Mouse (Mus musculus): ENCODE measurements around the gene Rnpepl1. TPM values are rescaled to one million over a fixed set of nuclear protein-coding genes. Genes with fewer than 3 reads are reported as not detected.

Gene Rnpepl1
- polyA plus RNA-seq, 1 experiment from 2014 or later: 20.5 TPM

DNA sequence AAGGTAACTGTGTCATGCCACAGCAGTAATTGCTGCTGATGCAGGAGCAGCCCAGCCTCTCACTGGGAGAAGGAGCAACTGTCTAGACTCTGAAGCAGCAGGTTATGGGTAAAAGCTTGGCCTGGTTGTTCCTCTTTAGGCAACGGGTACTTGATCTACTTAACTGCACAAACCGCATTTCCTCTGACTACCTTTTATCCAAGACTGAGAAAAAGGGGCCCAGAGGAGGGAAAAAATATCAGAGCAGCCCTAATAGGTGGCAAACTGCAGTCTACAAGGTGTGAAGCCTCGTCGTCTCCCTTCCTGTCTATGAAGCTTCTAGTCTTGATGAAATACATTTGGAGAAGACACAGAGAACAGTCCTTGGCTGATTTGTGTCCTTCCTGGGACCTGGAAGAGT, 23.0 kb downstream of the Rnpepl1 start:
- 83% methylated on average over 4 of the region's 4 CpGs for WGBS
- H3K4me3 ChIP-seq: peak overlapping the region; percentile 71
- peaks cover 5% of the 10 kb centered on the region; the same call in 1 of the 2 replicates for H3K27me3 ChIP-seq
- peak overlapping the region; percentile 79 for H3K4me2 ChIP-seq
- ATAC-seq: no peak
- peaks cover 11% of the 10 kb centered on the region for H3K36me3 ChIP-seq (ENCODE audit: poor library complexity, severe bottlenecking)
- H3K9ac ChIP-seq: peak overlapping the region; percentile 82
- H3K4me1 ChIP-seq: peaks cover 29% of the 10 kb centered on the region
- no peaks in the 10 kb centered on the region for H3K9me3 ChIP-seq (replicated peaks)
- H3K27ac ChIP-seq: peak overlapping the region; percentile 95

DNA sequence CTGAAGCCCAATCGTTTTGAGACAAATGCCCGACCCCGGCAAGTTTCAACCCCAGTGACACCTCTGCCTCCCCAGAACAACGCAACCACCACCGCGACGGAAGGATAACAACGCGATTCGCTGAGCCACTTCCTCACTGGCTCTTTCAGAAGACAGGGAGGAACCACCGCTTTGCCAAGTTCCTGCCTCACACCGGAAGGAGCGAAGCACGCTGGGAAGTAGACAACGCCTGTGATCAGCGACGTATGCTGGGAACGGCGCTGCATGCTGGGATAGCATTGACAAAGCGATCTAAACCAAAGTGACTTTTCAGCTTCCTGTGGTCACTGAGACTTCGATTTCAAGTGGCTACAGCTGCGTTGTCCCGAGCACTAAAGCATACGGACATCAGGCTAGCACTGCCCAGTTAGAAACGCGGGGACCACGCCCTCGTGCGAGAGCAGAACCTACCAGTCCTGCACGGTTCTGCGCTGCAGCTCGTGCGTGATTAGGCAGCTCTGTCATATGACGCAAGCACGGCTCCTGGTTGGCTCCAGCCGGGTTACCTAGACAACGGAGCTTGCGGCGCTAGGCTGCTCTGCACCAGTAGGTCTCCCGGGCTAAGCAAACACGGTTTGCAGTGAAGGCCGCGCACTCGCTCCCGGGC, 23.7 kb downstream of the Rnpepl1 start, which contains the start of gene Capn10:
TSS of gene Capn10 (plus strand) at position 195 of the 646 bp plus-strand sequence.
- H3K4me3 ChIP-seq: peak within 1 kb of the TSS; percentile 71
- peaks cover 4% of the 10 kb centered on the region; the same call in 1 of the 2 replicates for H3K27me3 ChIP-seq
- peak within 1 kb of the TSS; percentile 82 for H3K9ac ChIP-seq
- no peaks in the 10 kb centered on the region for H3K9me3 ChIP-seq (replicated peaks)
- peaks cover 29% of the 10 kb centered on the region for H3K4me1 ChIP-seq
- peaks cover 18% of the 10 kb centered on the region for H3K36me3 ChIP-seq (ENCODE audit: poor library complexity, severe bottlenecking)
- peak; percentile 100 for ATAC-seq
- WGBS: under 1% methylated on average over 45 of the region's 45 CpGs
- H3K27ac ChIP-seq: peak within 1 kb of the TSS; percentile 95
- H3K4me2 ChIP-seq: peak within 1 kb of the TSS; percentile 79

DNA sequence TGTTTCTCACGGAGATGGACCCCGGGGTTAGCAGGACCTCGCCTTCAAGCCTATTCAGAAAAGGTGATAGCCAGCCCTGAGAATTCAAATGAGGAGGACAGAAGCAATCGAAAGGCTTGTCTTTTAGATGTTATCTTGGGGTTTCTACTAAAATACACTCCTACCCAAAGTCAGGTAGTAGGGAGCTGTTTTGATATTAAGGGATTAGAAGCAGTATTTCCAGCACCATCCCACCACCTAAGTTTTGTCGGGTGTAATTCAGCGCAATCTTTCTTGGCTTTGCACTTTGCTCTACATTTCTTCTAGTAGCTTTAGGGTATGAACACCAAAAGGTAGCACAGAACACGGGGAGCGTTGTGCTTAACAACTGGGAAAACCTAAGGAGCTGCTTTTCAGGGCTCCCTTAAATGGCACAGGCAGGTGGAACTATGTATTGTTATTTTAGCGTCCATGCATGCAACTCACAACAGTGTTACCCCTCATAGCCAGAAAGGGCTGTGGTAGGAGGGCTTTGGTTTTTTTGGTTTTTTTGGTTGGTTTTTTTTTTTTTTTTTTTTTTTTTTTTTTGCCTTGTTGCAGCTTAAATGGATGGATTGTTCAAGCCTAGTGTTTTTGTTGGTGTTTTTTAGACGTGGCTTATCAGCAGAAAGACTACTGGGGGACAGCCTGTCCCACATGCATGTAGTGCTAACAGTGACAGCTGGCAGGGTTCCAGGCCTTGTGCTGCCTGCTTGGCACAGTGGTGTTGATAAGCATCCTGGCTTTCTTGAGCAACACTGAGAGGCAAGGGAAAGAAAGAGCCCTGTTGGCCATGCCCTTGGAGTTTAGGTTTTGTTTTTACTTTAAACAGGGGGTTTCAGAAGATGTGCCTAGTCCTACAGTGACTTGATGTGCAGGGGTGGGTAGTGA, 24.7 kb downstream of the Rnpepl1 start:
- Histone ChIP-seq H3K4me1 (peaks cover 29% of the 10 kb centered on the region), H3K9ac (peak overlapping the region; percentile 82), H3K27me3 (no peaks in the 10 kb centered on the region; the same call in 1 of the 2 replicates), H3K4me2 (peak overlapping the region; percentile 79), H3K9me3 (replicated peaks) (no peaks in the 10 kb centered on the region), H3K4me3 (peak overlapping the region; percentile 71), H3K27ac (peak overlapping the region; percentile 95), H3K36me3 (ENCODE audit: poor library complexity, severe bottlenecking) (peaks cover 28% of the 10 kb centered on the region)
- WGBS: 15% methylated on average over 10 of the region's 10 CpGs
- no peak for ATAC-seq

DNA sequence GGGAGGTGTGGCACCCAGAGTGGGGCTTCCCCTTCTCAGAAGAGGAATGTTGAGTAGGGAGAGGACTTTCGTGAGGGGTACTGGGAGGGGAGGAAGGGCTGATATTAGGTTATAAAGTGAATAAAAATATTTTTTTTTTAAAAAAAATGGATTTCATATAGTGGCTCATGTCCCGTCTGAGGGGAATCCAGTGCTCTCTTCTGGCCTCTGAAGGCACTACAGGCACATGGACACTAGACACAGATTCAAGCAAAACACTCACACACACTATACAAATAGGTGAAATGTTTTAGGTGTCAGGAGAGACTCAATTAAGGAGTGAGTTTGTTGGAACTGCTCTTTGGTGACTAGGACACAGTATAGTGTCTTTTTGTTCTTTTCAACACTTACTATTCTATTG, 25.4 kb downstream of the Rnpepl1 start:
- peaks cover 33% of the 10 kb centered on the region for H3K36me3 ChIP-seq (ENCODE audit: poor library complexity, severe bottlenecking)
- 60% methylated on average over 2 of the region's 2 CpGs for WGBS
- no peak for ATAC-seq
- H3K4me2 ChIP-seq: peak overlapping the region; percentile 79
- no peak overlapping the region for H3K27ac ChIP-seq
- peak overlapping the region; percentile 71 for H3K4me3 ChIP-seq
- peak overlapping the region; percentile 82 for H3K9ac ChIP-seq
- no peaks in the 10 kb centered on the region; the same call in 1 of the 2 replicates for H3K27me3 ChIP-seq
- H3K9me3 ChIP-seq (replicated peaks): no peaks in the 10 kb centered on the region
- peaks cover 29% of the 10 kb centered on the region for H3K4me1 ChIP-seq

DNA sequence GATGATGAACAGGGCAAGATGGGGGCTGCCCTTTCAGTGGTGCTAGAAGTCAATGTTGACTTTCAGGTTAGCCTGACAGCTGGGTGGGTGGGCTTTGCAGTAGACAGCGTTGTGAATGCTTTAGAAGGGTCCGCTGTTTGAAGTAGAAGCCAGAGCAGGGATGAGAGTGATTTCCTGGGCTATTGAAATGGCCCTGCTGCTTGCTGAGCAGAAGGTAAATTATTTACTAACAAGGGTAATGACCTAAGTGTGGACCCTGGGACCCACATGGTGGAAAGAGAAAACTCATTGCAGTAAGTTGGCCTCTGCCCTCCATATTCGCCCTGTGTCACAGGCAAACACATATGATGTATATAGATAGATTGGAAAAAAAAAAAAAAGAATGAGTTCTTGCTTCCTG, 25.9 kb downstream of the Rnpepl1 start:
- Histone ChIP-seq H3K4me2 (peak overlapping the region; percentile 79), H3K27me3 (no peaks in the 10 kb centered on the region; the same call in 1 of the 2 replicates), H3K9ac (peak overlapping the region; percentile 82; the same call in 1 of the 2 replicates), H3K4me3 (0 out of 2 replicates have a peak overlapping the region, but pooled peaks have one; percentile 71), H3K27ac (no peak overlapping the region), H3K9me3 (replicated peaks) (no peaks in the 10 kb centered on the region), H3K4me1 (peaks cover 29% of the 10 kb centered on the region), H3K36me3 (ENCODE audit: poor library complexity, severe bottlenecking) (peaks cover 35% of the 10 kb centered on the region)
- WGBS: 85% methylated on average over 3 of the region's 3 CpGs
- ATAC-seq: no peak

DNA sequence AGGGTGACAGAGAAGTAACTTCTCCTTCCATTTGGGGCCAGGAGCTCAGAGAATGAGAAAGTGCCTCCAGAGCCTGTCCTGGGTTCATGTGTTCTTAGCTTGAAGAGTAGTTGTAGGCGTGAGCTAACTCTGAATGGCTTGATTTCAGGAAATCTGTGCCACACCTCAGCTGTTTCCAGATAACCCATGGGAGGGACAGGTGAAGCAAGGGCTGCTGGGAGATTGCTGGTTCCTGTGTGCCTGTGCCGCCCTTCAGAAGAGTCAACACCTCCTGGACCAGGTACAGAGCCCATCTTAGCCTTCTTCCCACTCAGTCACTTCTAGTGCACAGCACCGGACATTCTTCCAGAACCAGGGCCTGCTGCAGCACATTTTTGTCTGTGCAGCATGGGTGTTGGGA, 27.2 kb downstream of the Rnpepl1 start:
- Histone ChIP-seq H3K27me3 (no peaks in the 10 kb centered on the region), H3K36me3 (ENCODE audit: poor library complexity, severe bottlenecking) (peaks cover 48% of the 10 kb centered on the region), H3K9me3 (replicated peaks) (no peaks in the 10 kb centered on the region), H3K4me2 (no peak overlapping the region), H3K4me1 (peaks cover 29% of the 10 kb centered on the region), H3K9ac (0 out of 2 replicates have a peak overlapping the region, but pooled peaks have one; percentile 8), H3K4me3 (no peak overlapping the region), H3K27ac (no peak overlapping the region)
- 89% methylated on average over 3 of the region's 3 CpGs for WGBS
- no peak for ATAC-seq

DNA sequence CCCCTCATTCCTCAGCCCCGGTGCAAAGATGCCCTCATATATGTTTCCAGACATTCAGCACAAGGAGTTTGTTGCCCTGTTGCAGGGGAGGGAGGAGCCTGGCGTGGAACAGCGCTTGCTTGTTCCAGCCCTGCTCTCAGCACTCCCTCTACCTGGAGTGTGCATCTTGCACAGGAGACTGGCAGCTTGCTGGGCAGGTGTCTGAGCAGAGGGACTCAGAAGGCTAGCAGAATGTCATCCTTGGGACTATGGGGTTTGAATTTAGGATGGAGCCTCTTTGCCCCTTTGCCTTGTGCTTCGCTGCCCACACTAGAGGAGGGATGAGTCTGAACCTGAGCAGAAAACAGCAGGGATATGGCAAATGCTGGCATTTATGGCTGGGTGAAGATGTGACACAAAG, 29.2 kb downstream of the Rnpepl1 start:
- H3K27ac ChIP-seq: no peak overlapping the region
- peaks cover 22% of the 10 kb centered on the region for H3K4me1 ChIP-seq
- 95% methylated on average over 4 of the region's 4 CpGs for WGBS
- no peak overlapping the region for H3K4me3 ChIP-seq
- H3K9ac ChIP-seq: no peak overlapping the region
- no peaks in the 10 kb centered on the region for H3K27me3 ChIP-seq
- no peak overlapping the region for H3K4me2 ChIP-seq
- H3K36me3 ChIP-seq (ENCODE audit: poor library complexity, severe bottlenecking): peaks cover 67% of the 10 kb centered on the region
- ATAC-seq: no peak
- no peaks in the 10 kb centered on the region for H3K9me3 ChIP-seq (replicated peaks)

DNA sequence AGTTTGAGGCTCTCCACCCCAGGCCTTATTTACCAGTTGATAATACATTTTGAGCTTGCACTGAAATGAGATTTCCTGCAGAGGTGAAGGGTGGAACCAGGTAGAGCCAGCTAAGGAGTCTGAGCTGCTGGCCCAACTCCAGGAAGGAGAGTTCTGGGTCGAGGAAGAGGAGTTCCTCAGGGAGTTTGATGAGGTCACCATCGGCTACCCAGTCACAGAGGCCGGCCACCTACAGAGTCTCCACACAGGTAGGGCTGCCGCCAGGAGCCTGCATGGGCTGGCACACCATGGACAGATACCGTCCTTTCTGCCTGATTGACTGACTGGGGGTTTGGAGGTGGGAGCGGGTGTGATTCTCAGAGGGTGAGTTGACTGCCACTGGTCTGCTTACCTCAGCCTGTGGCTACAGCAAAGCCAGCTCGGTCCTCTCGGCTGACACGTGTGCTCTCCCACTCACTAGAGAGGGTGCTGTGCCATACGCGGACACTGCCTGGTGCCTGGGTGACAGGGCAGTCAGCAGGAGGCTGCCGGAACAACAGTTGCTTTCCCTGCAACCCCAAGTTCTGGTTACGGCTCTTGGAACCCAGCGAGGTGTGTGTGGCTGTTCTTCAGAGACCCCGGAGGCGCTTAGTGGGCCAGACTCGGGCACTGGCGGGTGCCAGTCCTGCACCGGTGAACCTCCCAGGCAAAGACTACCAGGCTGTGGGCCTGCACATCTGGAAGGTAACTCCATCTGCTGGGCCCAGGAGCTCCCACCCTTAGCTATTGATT, 32.8 kb downstream of the Rnpepl1 start:
- no peak for ATAC-seq

DNA sequence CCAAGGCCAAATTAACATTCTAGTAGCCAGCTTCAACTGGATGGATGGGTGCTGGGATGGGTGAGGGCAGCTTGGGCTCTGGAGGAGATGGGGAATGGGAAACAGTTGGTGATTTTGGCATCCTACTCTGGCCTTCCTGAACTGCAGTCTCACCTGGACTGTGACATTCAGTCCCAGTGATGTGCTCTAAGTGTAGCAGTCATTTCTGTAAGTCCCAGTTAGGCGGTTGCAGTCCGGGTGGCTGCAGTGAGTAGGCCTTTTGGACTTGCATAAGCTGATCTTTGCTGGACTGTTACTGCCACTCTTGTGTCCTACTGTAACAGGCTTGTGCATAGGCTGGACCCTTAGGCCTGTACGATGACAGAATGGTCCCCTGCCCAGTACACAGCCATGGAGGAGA, 37.4 kb downstream of the Rnpepl1 start:
- H3K4me2 ChIP-seq: no peak overlapping the region
- no peaks in the 10 kb centered on the region for H3K27me3 ChIP-seq
- H3K4me3 ChIP-seq: no peak overlapping the region
- WGBS: 98% methylated on average over 3 of the region's 3 CpGs
- H3K27ac ChIP-seq: no peak overlapping the region
- H3K9me3 ChIP-seq (replicated peaks): no peaks in the 10 kb centered on the region
- no peak overlapping the region for H3K9ac ChIP-seq
- peaks cover 61% of the 10 kb centered on the region for H3K36me3 ChIP-seq (ENCODE audit: poor library complexity, severe bottlenecking)
- H3K4me1 ChIP-seq: no peaks in the 10 kb centered on the region
- ATAC-seq: no peak

More for the DNA sequence above, 32.8 kb downstream of the Rnpepl1 start:
- no peak overlapping the region for H3K27ac ChIP-seq
- no peak overlapping the region for H3K4me3 ChIP-seq
- H3K9ac ChIP-seq: no peak overlapping the region
- H3K4me1 ChIP-seq: no peaks in the 10 kb centered on the region
- peaks cover 95% of the 10 kb centered on the region for H3K36me3 ChIP-seq (ENCODE audit: poor library complexity, severe bottlenecking)
- H3K27me3 ChIP-seq: no peaks in the 10 kb centered on the region
- WGBS: 93% methylated on average over 19 of the region's 19 CpGs
- H3K9me3 ChIP-seq (replicated peaks): no peaks in the 10 kb centered on the region
- no peak overlapping the region for H3K4me2 ChIP-seq

DNA sequence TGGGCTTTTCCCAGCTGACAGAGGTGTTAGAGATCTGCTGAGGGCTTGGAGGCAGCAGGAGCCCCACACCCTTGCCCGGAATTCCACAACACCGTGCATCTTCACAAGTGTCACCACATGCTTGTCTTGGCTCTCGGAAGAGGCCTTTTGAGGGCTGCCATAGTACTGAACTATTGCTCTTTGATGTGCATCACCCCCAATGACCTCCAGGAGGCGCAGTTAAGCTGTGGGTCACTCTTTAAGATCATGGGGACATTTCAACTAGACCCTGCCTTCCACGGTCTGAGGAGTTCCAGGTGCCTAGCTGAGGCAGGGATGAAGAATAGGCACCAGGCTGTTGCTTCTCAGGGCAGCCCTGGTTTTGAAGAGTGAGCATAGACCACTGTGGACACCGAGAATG, 38.8 kb downstream of the Rnpepl1 start:
- Histone ChIP-seq H3K9me3 (replicated peaks) (no peaks in the 10 kb centered on the region), H3K27ac (no peak overlapping the region), H3K4me1 (no peaks in the 10 kb centered on the region), H3K9ac (no peak overlapping the region), H3K36me3 (ENCODE audit: poor library complexity, severe bottlenecking) (peaks cover 47% of the 10 kb centered on the region), H3K4me3 (no peak overlapping the region), H3K27me3 (no peaks in the 10 kb centered on the region), H3K4me2 (no peak overlapping the region)
- WGBS: 64% methylated on average over 6 of the region's 6 CpGs
- ATAC-seq: no peak

DNA sequence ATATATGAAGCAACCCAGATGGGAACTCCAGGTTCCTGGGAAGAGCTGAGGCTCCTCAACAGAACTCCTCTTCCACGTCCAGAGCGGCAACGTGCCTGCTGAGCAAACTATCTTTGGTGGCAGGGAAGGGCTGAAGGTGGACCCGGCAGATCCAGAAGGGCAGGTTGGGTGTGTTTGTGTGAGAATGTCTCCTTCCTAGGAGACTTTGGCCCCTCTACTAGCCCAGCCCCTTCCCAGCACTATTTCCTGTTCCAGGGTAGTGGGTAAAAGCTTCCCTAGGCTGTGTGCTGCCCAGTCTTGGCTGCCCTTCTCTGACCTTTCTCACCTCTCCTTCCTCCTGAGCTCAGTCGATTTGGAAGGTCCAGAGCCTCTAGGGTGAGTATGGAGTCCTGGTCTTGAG, 40.0 kb downstream of the Rnpepl1 start, which contains the start of gene Gpr35:
TSS of gene Gpr35 (plus strand) at position 259 of the 400 bp plus-strand sequence.
- WGBS: 87% methylated on average over 5 of the region's 5 CpGs
- Histone ChIP-seq H3K4me1 (no peaks in the 10 kb centered on the region), H3K27me3 (no peaks in the 10 kb centered on the region), H3K9me3 (replicated peaks) (no peaks in the 10 kb centered on the region), H3K9ac (no peak within 1 kb of the TSS; the same call in 1 of the 2 replicates), H3K4me3 (no peak within 1 kb of the TSS), H3K36me3 (ENCODE audit: poor library complexity, severe bottlenecking) (peaks cover 35% of the 10 kb centered on the region), H3K4me2 (no peak within 1 kb of the TSS), H3K27ac (no peak within 1 kb of the TSS)
- ATAC-seq: no peak
